Mouse (Mus musculus) 3T3-L1 (cell line): Measurements from ENCODE around the gene Wwox.

Experiments
- DNase-seq: peaks from one replicate; pipeline ENCODE4 v3.0.0-alpha.2; 2015; ENCODE audit warnings: low read depth, low spot score

Wwox gene

GRCm38 (mm10) chr8:114850014-114850870 lies 410.8 kb downstream of the Wwox start:
- DNase-seq: no peak

DNA sequence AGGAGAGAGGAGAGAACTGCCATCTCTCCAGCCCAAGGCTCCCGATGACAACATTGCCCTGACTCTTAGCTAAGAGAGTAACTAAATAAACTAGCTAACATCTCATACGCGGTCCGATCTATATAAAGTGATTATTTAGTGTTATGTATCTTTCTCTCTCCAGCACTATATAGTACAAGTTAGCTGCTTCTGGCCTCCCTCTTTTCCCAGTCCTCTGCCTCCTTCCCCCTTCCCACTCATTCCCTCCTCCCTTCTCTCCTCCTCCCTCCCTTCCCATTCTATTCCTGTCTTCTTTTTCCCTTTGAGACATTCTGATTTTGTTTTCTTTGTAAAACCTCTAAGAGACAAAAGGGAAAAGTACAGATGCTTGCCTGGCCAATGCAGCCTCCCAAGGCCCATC lies 414.3 kb downstream of the Wwox start:
- DNase-seq: no peak

GRCm38 (mm10) chr8:114855833-114856232 lies 416.4 kb downstream of the Wwox start:
- no peak for DNase-seq

GRCm38 (mm10) chr8:114865911-114866310 lies 426.5 kb downstream of the Wwox start:
- no peak for DNase-seq

- DNase-seq: no peak
Observed at GRCm38 (mm10) chr8:114869321-114869720, 429.9 kb downstream of the Wwox start.

GRCm38 (mm10) chr8:114870410-114870809 lies 431.0 kb downstream of the Wwox start:
- no peak for DNase-seq

GRCm38 (mm10) chr8:114872491-114872890 lies 433.0 kb downstream of the Wwox start:
- no peak for DNase-seq

GRCm38 (mm10) chr8:114875161-114875560 lies 435.7 kb downstream of the Wwox start:
- no peak for DNase-seq

GRCm38 (mm10) chr8:114876161-114876611 lies 436.7 kb downstream of the Wwox start:
- no peak for DNase-seq

DNA sequence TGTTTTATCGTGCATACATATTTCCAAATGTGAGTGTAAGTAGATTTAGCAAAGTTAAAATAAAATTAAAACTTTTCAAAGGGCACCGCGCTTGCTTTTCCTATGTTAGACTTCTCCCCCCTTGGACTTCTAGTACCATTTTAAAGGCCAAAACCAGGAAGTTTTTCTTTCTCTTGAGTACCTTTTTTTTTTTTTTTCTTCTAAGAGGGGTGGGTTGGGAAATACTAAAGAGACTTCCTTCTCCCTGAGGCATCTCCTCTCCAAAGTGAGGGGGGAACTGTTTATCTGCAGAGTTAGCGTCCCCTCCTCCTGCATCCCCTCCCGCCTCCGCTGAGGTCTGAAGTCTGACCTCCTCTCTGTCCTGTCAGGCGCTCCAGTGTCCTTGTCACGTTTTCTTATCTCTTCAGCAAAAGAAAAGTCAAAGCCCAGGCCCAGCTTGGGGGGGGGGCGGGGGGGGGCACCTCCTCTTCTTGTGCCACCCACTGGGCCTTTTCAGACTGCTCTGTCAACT lies 437.3 kb downstream of the Wwox start:
- DNase-seq: no peak

GRCm38 (mm10) chr8:114877234-114877633 lies 437.8 kb downstream of the Wwox start:
- no peak for DNase-seq

- no peak for DNase-seq
Observed at GRCm38 (mm10) chr8:114878449-114879276, 439.2 kb downstream of the Wwox start.

- no peak for DNase-seq
Observed at GRCm38 (mm10) chr8:114879277-114879568, 439.8 kb downstream of the Wwox start.

DNA sequence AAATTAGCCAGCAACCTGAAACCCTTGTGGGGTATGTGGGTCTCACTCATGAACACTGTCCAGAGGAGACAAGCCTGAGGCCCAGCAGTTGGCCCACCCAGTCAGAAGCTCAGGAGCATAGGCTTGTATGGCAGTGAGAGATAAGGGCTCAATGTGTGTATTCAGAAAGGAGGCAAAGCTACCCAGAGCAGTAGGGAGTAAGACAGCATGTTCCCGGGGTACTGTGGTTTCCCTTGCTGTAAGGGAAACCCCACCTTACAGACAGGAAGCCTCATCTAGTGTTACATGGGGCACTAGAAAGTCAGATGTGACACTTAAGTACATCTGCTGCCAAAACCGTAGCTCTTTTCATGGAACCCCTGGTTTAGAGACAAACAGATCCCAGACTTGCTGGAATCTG lies 440.2 kb downstream of the Wwox start:
- DNase-seq: no peak

DNA sequence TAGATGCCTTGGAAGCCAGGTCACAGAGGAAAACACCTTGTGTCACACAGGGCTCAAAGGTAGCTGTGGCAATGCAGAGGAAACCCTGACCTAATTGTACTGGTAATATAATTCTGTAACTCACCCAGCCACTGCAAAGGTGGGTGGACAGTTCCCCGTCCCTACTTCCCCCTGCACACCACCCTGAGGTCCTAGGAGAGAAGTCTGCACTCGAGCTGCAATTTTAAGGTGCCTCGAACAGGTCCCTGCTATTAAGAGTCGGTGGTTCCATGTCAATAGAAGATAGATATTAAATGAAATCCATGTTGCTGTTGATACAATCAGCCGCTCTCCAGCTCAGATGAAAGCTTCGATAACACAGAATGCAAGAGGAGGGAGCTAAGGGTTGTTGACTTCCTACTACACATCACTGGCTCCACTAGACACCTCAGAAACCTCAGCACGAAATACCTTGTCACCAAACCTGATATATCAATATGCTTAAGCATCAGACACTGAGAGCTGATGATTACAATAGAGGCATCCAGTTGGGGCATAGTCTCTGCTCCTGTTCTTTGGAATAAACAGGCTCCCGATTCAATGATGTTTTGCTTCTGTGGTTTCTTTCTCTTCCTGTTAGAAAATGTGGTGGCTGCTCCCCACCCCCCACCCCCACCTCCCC lies 441.1 kb downstream of the Wwox start:
- DNase-seq: no peak

GRCm38 (mm10) chr8:114881891-114882401 lies 442.5 kb downstream of the Wwox start:
- DNase-seq: no peak

GRCm38 (mm10) chr8:114882504-114882903 lies 443.0 kb downstream of the Wwox start:
- no peak for DNase-seq

GRCm38 (mm10) chr8:114882936-114883606 lies 443.6 kb downstream of the Wwox start:
- no peak for DNase-seq

DNA sequence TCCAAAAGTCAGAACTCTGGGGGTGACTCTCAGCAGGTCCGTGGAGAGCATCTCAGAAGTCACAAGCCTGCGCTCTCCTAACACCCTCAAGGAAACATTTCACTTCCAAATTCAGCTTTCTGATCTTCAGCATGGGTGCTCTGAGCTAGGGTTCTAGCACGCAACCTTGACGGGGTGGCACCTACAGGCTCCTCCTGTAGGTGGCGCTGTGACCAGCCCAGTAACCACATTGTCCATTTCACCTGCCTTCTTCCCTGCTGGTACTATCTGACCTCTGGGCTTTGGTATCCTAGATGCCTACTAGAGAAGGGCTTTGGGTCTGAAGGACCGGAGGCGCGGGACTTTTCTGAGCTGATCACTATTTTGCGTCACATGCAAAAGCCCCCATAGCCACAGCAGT lies 444.5 kb downstream of the Wwox start:
- DNase-seq: no peak

GRCm38 (mm10) chr8:114885026-114885592 lies 445.7 kb downstream of the Wwox start:
- no peak for DNase-seq

DNA sequence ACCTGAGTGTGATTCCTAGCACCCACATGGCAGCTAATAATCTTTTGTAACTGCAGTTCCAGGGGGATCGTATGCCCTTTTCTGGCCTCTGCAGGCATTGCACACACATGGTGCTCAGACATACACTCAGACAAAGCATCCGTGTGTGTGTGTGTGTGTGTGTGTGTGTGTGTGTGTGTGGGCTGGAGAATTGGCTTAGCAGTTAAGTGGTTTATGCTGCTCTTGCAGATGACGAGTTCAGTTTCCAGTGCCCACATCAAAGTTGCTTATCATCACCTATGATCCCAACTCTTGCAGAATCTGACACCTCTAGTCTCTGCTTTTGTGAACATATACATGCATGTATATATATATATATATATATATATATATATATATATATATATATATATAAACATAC lies 448.9 kb downstream of the Wwox start:
- DNase-seq: no peak
